Mouse (Mus musculus) embryonic facial prominence, embryonic 10.5 days (tissue): Measurements from ENCODE around the gene Inpp5a. TPM values are rescaled to one million over a fixed set of nuclear protein-coding genes. Genes with fewer than 3 reads are reported as not detected.

ENCODE experiments used
- DNase-seq: peaks from one replicate; pipeline ENCODE4 v3.0.0-alpha.2; 2017; ENCODE audit warnings: low spot score
- H3K27ac ChIP-seq: fragments of 300-500 bp; sonication (generic); replicated peaks from 2 replicates; pipeline ENCODE4 v1.5.1; 2016; ENCODE audit warnings: mild to moderate bottlenecking
- H3K27me3 ChIP-seq: fragments of 300-500 bp; sonication (generic); replicated peaks from 2 replicates; pipeline ENCODE4 v1.6.1; 2016; ENCODE audit warnings: low read depth, mild to moderate bottlenecking; ENCODE audit not compliant: poor library complexity, severe bottlenecking
- H3K36me3 ChIP-seq: fragments of 300-500 bp; sonication (generic); replicated peaks from 2 replicates; pipeline ENCODE4 v1.6.1; 2016; ENCODE audit warnings: mild to moderate bottlenecking, moderate library complexity
- H3K4me1 ChIP-seq: fragments of 300-500 bp; sonication (generic); 2 replicates; pipeline ENCODE4 v1.6.1; 2016
- H3K4me3 ChIP-seq: fragments of 300-500 bp; sonication (generic); 2 replicates; pipeline ENCODE4 v1.5.1; 2016; ENCODE audit warnings: mild to moderate bottlenecking, moderate library complexity
- H3K9me3 ChIP-seq: fragments of 300-500 bp; sonication (generic); 2 replicates; pipeline ENCODE4 v1.6.1; 2016; ENCODE audit warnings: mild to moderate bottlenecking
- WGBS: fragments of 180-500 bp; shearing (Covaris S2); methylation state at CpG from one replicate; pipeline ENCODE4 v1.1.7; 2016; 5-methylcytosine and 5-hydroxymethylcytosine counted together
- polyA plus RNA-seq: library from polyadenylated mRNA; unstranded; fragments of >200 nt; fragmentation: Nextera tagmentation; extraction: Ambion mirVana; gene quantifications from 2 replicates; pipeline ENCODE4 v1.2.1, GENCODE M21; 2016

Gene Inpp5a
- polyA plus RNA-seq, 1 experiment from 2014 or later = 16.8 TPM

- Histone ChIP-seq H3K4me1 (peaks cover 22% of the 10 kb centered on the region), H3K36me3 (peaks cover 7% of the 10 kb centered on the region; the same call in 1 of the 2 replicates), H3K27me3 (0 out of 2 replicates have a peak, but pooled peaks cover 4% of the 10 kb centered on the region), H3K9me3 (no peaks in the 10 kb centered on the region), H3K4me3 (no peak overlapping the region), H3K27ac (no peak overlapping the region)
- 92% methylated on average over 4 of the region's 4 CpGs for WGBS
- DNase-seq = no peak
Measured at GRCm38 (mm10) chr7:139508938-139509337, 120.0 kb downstream of the Inpp5a start.

- 0 out of 2 replicates have a peak, but pooled peaks cover 7% of the 10 kb centered on the region for H3K4me1 ChIP-seq
- H3K9me3 ChIP-seq = no peaks in the 10 kb centered on the region
- no peak overlapping the region for H3K27ac ChIP-seq
- H3K4me3 ChIP-seq = no peak overlapping the region
- 0 out of 2 replicates have a peak, but pooled peaks cover 9% of the 10 kb centered on the region for H3K27me3 ChIP-seq
- peaks cover 18% of the 10 kb centered on the region for H3K36me3 ChIP-seq
- WGBS = 81% methylated on average over 13 of the region's 13 CpGs
- no peak for DNase-seq
Measured at GRCm38 (mm10) chr7:139515959-139516660, 127.2 kb downstream of the Inpp5a start.

DNA sequence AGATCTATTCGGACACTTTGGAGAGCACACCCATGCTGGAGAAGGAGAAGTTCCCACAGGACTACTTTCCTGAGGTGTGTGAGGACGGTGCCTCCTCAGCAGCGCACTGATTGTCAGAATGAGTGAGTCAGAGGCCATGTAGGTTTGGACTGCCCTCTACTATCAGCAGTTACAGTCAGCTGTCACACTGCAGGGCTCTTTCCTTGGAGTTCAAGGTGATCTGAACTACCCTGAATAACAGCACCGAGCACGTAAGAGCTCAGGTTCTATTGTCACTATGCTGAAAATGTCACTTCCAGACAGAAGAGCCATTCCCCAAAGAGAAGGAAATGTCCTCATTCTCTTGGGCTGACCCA is 127.7 kb downstream of the Inpp5a start:
- Histone ChIP-seq H3K27ac (no peak overlapping the region), H3K4me1 (0 out of 2 replicates have a peak, but pooled peaks cover 7% of the 10 kb centered on the region), H3K36me3 (peaks cover 18% of the 10 kb centered on the region), H3K4me3 (no peak overlapping the region), H3K9me3 (no peaks in the 10 kb centered on the region), H3K27me3 (peaks cover 14% of the 10 kb centered on the region; the same call in 1 of the 2 replicates)
- no peak for DNase-seq
- 92% methylated on average over 5 of the region's 5 CpGs for WGBS

- no peak overlapping the region for H3K27ac ChIP-seq
- peaks cover 11% of the 10 kb centered on the region for H3K36me3 ChIP-seq
- no peak for DNase-seq
- H3K27me3 ChIP-seq = peaks cover 27% of the 10 kb centered on the region
- 75% methylated on average over 3 of the region's 3 CpGs for WGBS
- no peaks in the 10 kb centered on the region for H3K9me3 ChIP-seq
- no peak overlapping the region for H3K4me3 ChIP-seq
- 0 out of 2 replicates have a peak, but pooled peaks cover 7% of the 10 kb centered on the region for H3K4me1 ChIP-seq
Measured at GRCm38 (mm10) chr7:139518352-139518751, 129.4 kb downstream of the Inpp5a start.

DNA sequence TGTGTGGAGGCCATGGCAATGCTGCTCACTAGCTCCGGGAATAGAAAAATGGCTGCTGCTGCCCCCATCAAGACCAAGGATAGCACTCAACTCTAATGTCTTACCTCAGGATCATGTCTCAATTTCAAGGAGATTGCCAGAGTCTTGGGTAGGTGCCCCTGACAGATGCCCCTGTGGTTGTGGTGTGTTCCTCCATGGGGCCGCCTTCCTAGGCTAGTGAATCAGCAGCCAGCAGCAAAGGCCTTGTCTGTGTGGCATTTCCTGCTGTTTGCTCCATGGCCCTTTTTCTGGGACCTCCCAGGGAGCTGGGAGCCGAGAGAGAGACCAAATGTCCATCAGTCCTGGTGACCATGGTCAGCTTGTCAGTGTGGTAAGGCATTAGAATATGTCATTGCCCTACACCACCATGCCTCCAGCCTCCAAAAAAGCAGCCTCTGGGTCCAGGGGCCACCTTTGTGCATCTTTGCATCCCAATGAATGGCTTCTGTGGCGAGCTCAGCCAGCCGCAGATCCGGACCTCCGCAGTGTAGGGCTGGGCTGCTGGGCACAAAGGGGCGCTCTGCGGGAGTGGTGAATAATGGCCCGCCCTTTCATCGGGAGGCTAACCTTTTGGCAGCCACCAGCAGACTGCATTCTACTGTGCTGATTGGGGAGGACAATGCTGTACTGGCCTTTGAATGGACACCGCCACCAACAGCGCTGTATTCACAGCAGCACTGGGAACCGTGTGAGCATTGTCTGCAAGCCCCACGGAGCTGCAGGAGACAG is 139.6 kb downstream of the Inpp5a start:
- peaks cover 19% of the 10 kb centered on the region for H3K36me3 ChIP-seq
- H3K4me1 ChIP-seq = peaks cover 28% of the 10 kb centered on the region
- no peaks in the 10 kb centered on the region for H3K9me3 ChIP-seq
- WGBS = 20% methylated on average over 15 of the region's 15 CpGs
- H3K27ac ChIP-seq = peak overlapping the region; percentile 42; the same call in 1 of the 2 replicates
- H3K4me3 ChIP-seq = no peak overlapping the region
- peaks cover 73% of the 10 kb centered on the region for H3K27me3 ChIP-seq
- DNase-seq = peak; percentile 65

- Histone ChIP-seq H3K9me3 (no peaks in the 10 kb centered on the region), H3K36me3 (peaks cover 19% of the 10 kb centered on the region), H3K27me3 (peaks cover 73% of the 10 kb centered on the region), H3K4me1 (peaks cover 28% of the 10 kb centered on the region), H3K27ac (no peak overlapping the region), H3K4me3 (no peak overlapping the region)
- DNase-seq = no peak
Measured at GRCm38 (mm10) chr7:139529208-139529607, 140.3 kb downstream of the Inpp5a start.

DNA sequence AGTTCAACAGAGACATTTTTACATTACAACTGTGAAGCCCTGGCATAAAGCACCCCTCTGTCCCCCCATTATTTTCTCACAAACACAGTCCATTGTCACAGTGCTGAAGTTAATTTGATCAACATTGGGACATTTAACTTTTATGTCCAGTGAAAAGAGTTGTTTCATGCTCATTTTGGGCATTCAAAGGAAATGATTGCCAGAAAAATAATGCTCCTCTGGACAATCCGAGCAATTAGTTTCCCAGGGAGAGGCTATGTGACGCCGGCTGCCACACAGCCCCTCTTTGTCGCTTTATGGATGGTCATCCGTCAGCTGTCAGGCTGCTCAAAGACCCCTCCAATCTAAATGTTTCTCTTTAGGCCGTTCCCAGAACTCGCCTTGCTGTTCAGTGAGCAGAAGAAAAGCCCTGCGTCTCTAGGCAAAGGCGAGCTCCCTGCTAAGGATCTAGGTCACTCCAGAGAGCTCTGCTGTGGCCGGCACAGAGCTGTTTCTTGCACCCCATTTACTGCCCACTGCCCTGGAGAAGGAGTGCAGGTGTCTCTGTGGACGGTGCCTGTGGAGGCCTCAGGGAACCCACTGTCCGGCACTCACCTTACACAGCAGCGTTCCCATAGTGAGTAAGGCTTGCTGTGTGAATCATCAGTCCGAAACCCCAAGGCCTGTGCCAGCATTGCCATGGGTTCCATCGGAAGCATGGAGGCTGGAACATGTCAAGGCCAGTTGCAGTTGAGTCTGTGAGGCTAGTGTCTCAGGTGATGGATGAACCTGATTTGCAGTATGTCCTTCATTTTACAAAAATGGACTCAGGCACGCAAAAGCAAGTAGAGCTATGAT is 141.9 kb downstream of the Inpp5a start:
- WGBS = 49% methylated on average over 16 of the region's 16 CpGs
- Histone ChIP-seq H3K4me1 (peaks cover 28% of the 10 kb centered on the region), H3K4me3 (no peak overlapping the region), H3K9me3 (no peaks in the 10 kb centered on the region), H3K27me3 (peaks cover 76% of the 10 kb centered on the region), H3K27ac (peak overlapping the region; percentile 19; the same call in 1 of the 2 replicates), H3K36me3 (peaks cover 19% of the 10 kb centered on the region)
- no peak for DNase-seq

GRCm38 (mm10) chr7:139531428-139531801 is 142.5 kb downstream of the Inpp5a start:
- Histone ChIP-seq H3K4me1 (peaks cover 28% of the 10 kb centered on the region), H3K4me3 (no peak overlapping the region), H3K36me3 (peaks cover 13% of the 10 kb centered on the region), H3K27me3 (peaks cover 76% of the 10 kb centered on the region), H3K27ac (no peak overlapping the region), H3K9me3 (no peaks in the 10 kb centered on the region)
- WGBS = 73% methylated on average over 4 of the region's 4 CpGs
- DNase-seq = no peak

DNA sequence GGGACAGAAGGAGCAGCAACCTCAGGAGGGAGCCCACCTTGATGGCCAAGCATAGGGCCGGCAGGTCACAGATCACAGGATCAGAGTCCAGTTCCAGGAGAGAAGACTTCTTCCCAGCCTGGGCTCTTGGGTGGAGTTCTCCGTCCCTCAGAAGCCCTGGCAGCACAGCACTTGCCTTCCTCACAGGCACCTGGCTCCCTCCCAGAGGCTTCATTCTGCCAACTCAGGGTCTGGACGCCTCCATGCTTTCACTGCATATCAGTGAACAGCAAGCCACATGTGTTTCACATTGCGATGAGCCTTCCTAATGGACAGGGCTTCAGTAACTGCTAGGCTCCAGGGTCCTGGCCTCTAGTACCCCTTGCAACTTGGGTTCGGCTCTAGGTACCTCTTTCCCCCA is 147.4 kb downstream of the Inpp5a start:
- H3K9me3 ChIP-seq = no peaks in the 10 kb centered on the region
- peaks cover 92% of the 10 kb centered on the region for H3K27me3 ChIP-seq
- 81% methylated on average over 5 of the region's 5 CpGs for WGBS

GRCm38 (mm10) chr7:139536831-139537230 is 147.9 kb downstream of the Inpp5a start:
- Histone ChIP-seq H3K9me3 (no peaks in the 10 kb centered on the region), H3K4me3 (no peak overlapping the region), H3K27ac (no peak overlapping the region), H3K36me3 (peaks cover 8% of the 10 kb centered on the region), H3K27me3 (peaks cover 92% of the 10 kb centered on the region), H3K4me1 (0 out of 2 replicates have a peak, but pooled peaks cover 2% of the 10 kb centered on the region)
- no peak for DNase-seq
- 95% methylated on average over 2 of the region's 2 CpGs for WGBS

More for the DNA sequence above, 147.4 kb downstream of the Inpp5a start:
- H3K4me3 ChIP-seq = no peak overlapping the region
- no peak overlapping the region for H3K27ac ChIP-seq
- peaks cover 7% of the 10 kb centered on the region for H3K4me1 ChIP-seq
- peaks cover 8% of the 10 kb centered on the region for H3K36me3 ChIP-seq
- DNase-seq = no peak

GRCm38 (mm10) chr7:139537831-139538230 is 148.9 kb downstream of the Inpp5a start:
- WGBS = 92% methylated on average over 9 of the region's 9 CpGs
- H3K36me3 ChIP-seq = peaks cover 8% of the 10 kb centered on the region
- H3K4me1 ChIP-seq = no peaks in the 10 kb centered on the region
- peaks cover 90% of the 10 kb centered on the region for H3K27me3 ChIP-seq
- H3K9me3 ChIP-seq = no peaks in the 10 kb centered on the region
- no peak for DNase-seq
- H3K4me3 ChIP-seq = no peak overlapping the region
- H3K27ac ChIP-seq = no peak overlapping the region

GRCm38 (mm10) chr7:139538541-139538940 is 149.6 kb downstream of the Inpp5a start:
- Histone ChIP-seq H3K4me1 (no peaks in the 10 kb centered on the region), H3K27me3 (peaks cover 90% of the 10 kb centered on the region), H3K9me3 (no peaks in the 10 kb centered on the region), H3K36me3 (peaks cover 8% of the 10 kb centered on the region), H3K27ac (no peak overlapping the region), H3K4me3 (no peak overlapping the region)
- DNase-seq = no peak
- WGBS = 83% methylated on average over 2 of the region's 2 CpGs
